Mouse (Mus musculus) hindbrain, embryonic 16.5 days (tissue): ENCODE data around the gene Kmt2d. TPM values are rescaled to one million over a fixed set of nuclear protein-coding genes. Genes with fewer than 3 reads are reported as not detected.
"Not testable (repeated sequence)": the region's sequence is repeated elsewhere in the genome, so short reads cannot be mapped to it uniquely, and the experiment has no call there.

Source experiments
- ATAC-seq: fragments of 200-750 bp; cut with Nextera tagmentation; 2 replicates; pipeline ENCODE4 v1.8.0; 2017; ENCODE audit warnings: moderate TSS enrichment, moderate library complexity
- H3K27ac ChIP-seq: fragments of 300-500 bp; sonication (generic); 2 replicates; pipeline ENCODE4 v1.5.1; 2014; ENCODE audit warnings: low read depth, mild to moderate bottlenecking, control low read depth, low read length, moderate library complexity
- H3K27me3 ChIP-seq: fragments of 300-500 bp; sonication (generic); replicated peaks from 2 replicates; pipeline ENCODE4 v1.6.1; 2014; ENCODE audit warnings: low read length; ENCODE audit not compliant: control insufficient read depth, insufficient read depth
- H3K36me3 ChIP-seq: fragments of 300-500 bp; sonication (generic); 2 replicates; pipeline ENCODE4 v1.6.1; 2014; ENCODE audit warnings: mild to moderate bottlenecking, low read length, moderate library complexity, mixed read lengths; ENCODE audit not compliant: control insufficient read depth, insufficient read depth
- H3K4me1 ChIP-seq: fragments of 300-500 bp; sonication (generic); 2 replicates; pipeline ENCODE4 v1.6.1; 2014; ENCODE audit warnings: low read depth, low read length; ENCODE audit not compliant: control insufficient read depth, insufficient read depth
- H3K4me2 ChIP-seq: fragments of 300-500 bp; sonication (generic); 2 replicates; pipeline ENCODE4 v1.6.1; 2014; ENCODE audit warnings: mild to moderate bottlenecking, low read length, control low read depth, moderate library complexity
- H3K4me3 ChIP-seq: fragments of 300-500 bp; sonication (generic); 2 replicates; pipeline ENCODE4 v1.5.1; 2014; ENCODE audit warnings: mild to moderate bottlenecking, low read length, control low read depth, moderate library complexity
- H3K9ac ChIP-seq: fragments of 300-500 bp; sonication (generic); 2 replicates; pipeline ENCODE4 v1.6.1; 2014; ENCODE audit warnings: low read depth, mild to moderate bottlenecking, control low read depth, low read length, moderate library complexity
- H3K9me3 ChIP-seq: fragments of 300-500 bp; sonication (generic); 2 replicates; pipeline ENCODE4 v1.6.1; 2014; ENCODE audit warnings: mild to moderate bottlenecking, low read length, moderate library complexity; ENCODE audit not compliant: control insufficient read depth
- WGBS: fragments of 180-500 bp; shearing (Covaris S2); extraction: QIAGEN DNeasy Blood & Tissue Kit; methylation state at CpG from one replicate; pipeline ENCODE4 v1.1.7; 2014; 5-methylcytosine and 5-hydroxymethylcytosine counted together
- polyA plus RNA-seq: library from polyadenylated mRNA; unstranded; fragments of >200 nt; fragmentation: Nextera tagmentation; extraction: Ambion mirVana; gene quantifications from 2 replicates; pipeline ENCODE4 v1.2.1, GENCODE M21; 2015

Gene Kmt2d
- 8.8 and 9.3 TPM in 2 replicates for polyA plus RNA-seq

GRCm38 (mm10) chr15:98871070-98871915 is at the start of gene Kmt2d:
Kmt2d (minus strand) TSS chr15:98871204.
- Histone ChIP-seq H3K9ac (peak within 1 kb of the TSS; percentile 99), H3K4me2 (peak within 1 kb of the TSS; percentile 98), H3K9me3 (no peaks in the 10 kb centered on the region), H3K27ac (peak within 1 kb of the TSS; percentile 100), H3K36me3 (peaks cover under 1% of the 10 kb centered on the region; the same call in 1 of the 2 replicates), H3K4me1 (peaks cover 42% of the 10 kb centered on the region), H3K4me3 (peak within 1 kb of the TSS; percentile 99), H3K27me3 (no peaks in the 10 kb centered on the region)
- ATAC-seq: peak; percentile 59
- under 1% methylated on average over 54 of the region's 94 CpGs for WGBS

GRCm38 (mm10) chr15:98918499-98918895 is 47.5 kb upstream of the Kmt2d start:
- peaks cover 21% of the 10 kb centered on the region for H3K4me1 ChIP-seq
- H3K9ac ChIP-seq: peak overlapping the region; percentile 58
- peak overlapping the region; percentile 58 for H3K4me2 ChIP-seq
- 22% methylated on average over 8 of the region's 8 CpGs for WGBS
- H3K36me3 ChIP-seq, ATAC-seq, H3K27me3 ChIP-seq, H3K9me3 ChIP-seq: not testable (repeated sequence)
- H3K4me3 ChIP-seq: peak overlapping the region; percentile 96
- peak overlapping the region; percentile 94 for H3K27ac ChIP-seq

GRCm38 (mm10) chr15:98917538-98918498 is 46.8 kb upstream of the Kmt2d start, which contains the start of gene Lmbr1l:
Lmbr1l (minus strand) TSS chr15:98918231.
- WGBS: under 1% methylated on average over 66 of the region's 82 CpGs

GRCm38 (mm10) chr15:98917091-98917490 is 46.1 kb upstream of the Kmt2d start:
- Histone ChIP-seq H3K9ac (peak overlapping the region; percentile 88), H3K27me3 (no peaks in the 10 kb centered on the region), H3K9me3 (no peaks in the 10 kb centered on the region), H3K27ac (peak overlapping the region; percentile 94), H3K4me3 (peak overlapping the region; percentile 96), H3K36me3 (peaks cover 9% of the 10 kb centered on the region; the same call in 1 of the 2 replicates), H3K4me1 (peaks cover 21% of the 10 kb centered on the region), H3K4me2 (peak overlapping the region; percentile 87)
- WGBS: 0% methylated on average over 14 of the region's 14 CpGs
- ATAC-seq: no peak

More at GRCm38 (mm10) chr15:98917538-98918498, 46.8 kb upstream of the Kmt2d start, which contains the start of gene Lmbr1l:
- H3K36me3 ChIP-seq: peaks cover 5% of the 10 kb centered on the region; the same call in 1 of the 2 replicates
- peak within 1 kb of the TSS; percentile 87 for H3K4me2 ChIP-seq
- peak within 1 kb of the TSS; percentile 96 for H3K4me3 ChIP-seq
- H3K27ac ChIP-seq: peak within 1 kb of the TSS; percentile 94
- peak; percentile 99 for ATAC-seq
- H3K27me3 ChIP-seq: no peaks in the 10 kb centered on the region
- peaks cover 21% of the 10 kb centered on the region for H3K4me1 ChIP-seq
- H3K9me3 ChIP-seq: no peaks in the 10 kb centered on the region
- H3K9ac ChIP-seq: peak within 1 kb of the TSS; percentile 88

GRCm38 (mm10) chr15:98916016-98916415 is 45.0 kb upstream of the Kmt2d start:
- Histone ChIP-seq H3K4me3 (no peak overlapping the region), H3K9ac (peak overlapping the region; percentile 88; the same call in 1 of the 2 replicates), H3K36me3 (peaks cover 16% of the 10 kb centered on the region; the same call in 1 of the 2 replicates), H3K9me3 (no peaks in the 10 kb centered on the region), H3K4me2 (peak overlapping the region; percentile 87), H3K27ac (no peak overlapping the region), H3K27me3 (no peaks in the 10 kb centered on the region), H3K4me1 (peaks cover 21% of the 10 kb centered on the region)
- 94% methylated on average over 4 of the region's 4 CpGs for WGBS
- no peak for ATAC-seq

- Histone ChIP-seq H3K9ac (no peak overlapping the region), H3K27ac (no peak overlapping the region), H3K9me3 (no peaks in the 10 kb centered on the region), H3K4me2 (no peak overlapping the region), H3K4me1 (peaks cover 21% of the 10 kb centered on the region), H3K4me3 (no peak overlapping the region), H3K36me3 (peaks cover 21% of the 10 kb centered on the region; the same call in 1 of the 2 replicates), H3K27me3 (no peaks in the 10 kb centered on the region)
- ATAC-seq: no peak
- WGBS: 88% methylated on average over 6 of the region's 6 CpGs
Measured at GRCm38 (mm10) chr15:98914903-98915302, 43.9 kb upstream of the Kmt2d start.

- no peak overlapping the region for H3K27ac ChIP-seq
- no peaks in the 10 kb centered on the region for H3K4me1 ChIP-seq
- no peak overlapping the region for H3K9ac ChIP-seq
- H3K36me3 ChIP-seq: peaks cover 34% of the 10 kb centered on the region
- no peaks in the 10 kb centered on the region for H3K9me3 ChIP-seq
- no peak for ATAC-seq
- H3K4me3 ChIP-seq: no peak overlapping the region
- H3K27me3 ChIP-seq: no peaks in the 10 kb centered on the region
- WGBS: 35% methylated on average over 10 of the region's 10 CpGs
- H3K4me2 ChIP-seq: no peak overlapping the region
Measured at GRCm38 (mm10) chr15:98904692-98905091, 33.7 kb upstream of the Kmt2d start.

- Histone ChIP-seq H3K4me1 (peaks cover 7% of the 10 kb centered on the region), H3K36me3 (peaks cover 23% of the 10 kb centered on the region), H3K4me3 (no peak overlapping the region), H3K27ac (no peak overlapping the region), H3K27me3 (peaks cover 13% of the 10 kb centered on the region), H3K9ac (no peak overlapping the region), H3K9me3 (no peaks in the 10 kb centered on the region), H3K4me2 (no peak overlapping the region)
- ATAC-seq: no peak
- WGBS: 88% methylated on average over 2 of the region's 2 CpGs
Measured at GRCm38 (mm10) chr15:98902600-98902999, 31.6 kb upstream of the Kmt2d start.
